5 mouse cellular contexts compared by ENCODE assay signal in the genomic region with DNA sequence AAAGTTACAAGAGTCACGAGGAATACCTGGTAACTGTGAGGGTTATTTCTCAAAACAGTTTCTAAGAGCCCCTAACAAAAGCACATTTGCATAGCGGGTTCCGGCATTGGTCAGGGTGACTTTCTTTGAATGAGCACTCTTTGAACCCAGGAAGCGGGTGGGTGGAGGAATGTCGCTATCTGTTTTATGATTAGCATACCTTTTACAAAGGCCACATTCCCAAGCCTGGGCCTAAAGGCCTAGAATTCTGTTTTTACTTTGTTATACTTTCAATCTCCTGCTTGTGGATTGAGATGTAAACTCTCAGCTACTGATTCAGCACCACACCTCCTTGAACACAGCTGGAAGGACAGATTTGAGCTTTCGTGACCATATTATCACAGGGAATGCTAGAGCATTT. TPM values are rescaled to one million over a fixed set of nuclear protein-coding genes. Genes with fewer than 3 reads are reported as not detected.
"Had no signal": no experiment of that assay in that cellular context is flagged by ENCODE, and none has a peak within 500 bp of the region (broad histone marks: within the 10 kb centered on the region; RNA-seq: fewer than 3 reads in every experiment).

No protein-coding gene starts in this region.

RNA-seq across cellular contexts. Expression of gene Shisal2b, which starts 53.1 kb away (rescaled TPM):
- polyA plus RNA-seq: spleen, adult 2 months; stomach, postnatal 0 days; testis, adult 2 months; thymus, adult 2 months; urinary bladder, adult 2 months had no signal
